28 mouse cellular contexts compared by ENCODE assay signal in the genomic region with DNA sequence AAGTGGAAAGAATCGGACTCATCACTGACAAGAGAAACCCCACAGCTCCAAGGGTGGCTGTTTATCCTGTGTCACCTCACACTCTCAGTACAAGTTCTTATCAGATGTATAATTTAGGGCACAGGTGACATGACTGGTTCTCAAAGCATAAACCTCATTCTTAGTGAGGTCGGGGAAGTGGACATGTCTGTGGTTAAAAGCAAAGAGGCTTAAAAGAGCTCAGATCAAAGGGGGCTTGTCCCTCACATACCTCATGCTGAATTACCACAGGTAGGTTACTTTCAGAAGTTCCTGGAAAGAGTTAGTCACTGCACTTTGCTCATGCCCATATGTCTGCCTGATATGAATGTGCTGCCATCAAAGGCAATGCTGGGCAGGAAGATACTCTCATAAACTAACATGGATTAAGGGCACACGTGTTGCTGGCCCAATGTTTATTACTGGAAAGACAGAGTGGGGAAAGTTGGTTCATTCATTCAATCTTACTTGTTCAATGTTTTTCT. TPM values are rescaled to one million over a fixed set of nuclear protein-coding genes. Genes with fewer than 3 reads are reported as not detected.
"Had no signal": no experiment of that assay in that cellular context is flagged by ENCODE, and none has a peak within 500 bp of the region (broad histone marks: within the 10 kb centered on the region; RNA-seq: fewer than 3 reads in every experiment).

No protein-coding gene starts in this region.

- H3K4me3 ChIP-seq: layer of hippocampus, adult 2 months; limb, embryonic 12.5 days; limb, embryonic 15.5 days; lung, embryonic 15.5 days; midbrain, embryonic 12.5 days; midbrain, embryonic 15.5 days had no signal

- H3K27ac ChIP-seq: kidney, postnatal 0 days; layer of hippocampus, adult 2 months; limb, embryonic 12.5 days; limb, embryonic 15.5 days; liver, embryonic 14.5 days; lung, embryonic 15.5 days; midbrain, embryonic 12.5 days; midbrain, embryonic 15.5 days had no signal

- H3K4me1 ChIP-seq: limb, embryonic 12.5 days; limb, embryonic 15.5 days; lung, embryonic 15.5 days; midbrain, embryonic 12.5 days; midbrain, embryonic 15.5 days had no signal

- H3K27me3 ChIP-seq: limb, embryonic 15.5 days; lung, embryonic 15.5 days; midbrain, embryonic 12.5 days; midbrain, embryonic 15.5 days had no signal

- ATAC-seq: liver, postnatal 0 days; midbrain, embryonic 15.5 days had no signal

- DNase-seq: kidney, adult 18-20 months; kidney, adult 9 months; kidney, postnatal 25 days; layer of hippocampus, adult 9-11 months; left cerebral cortex, postnatal 4 days; liver, postnatal 0 days; lung, postnatal 10 days; lung, postnatal 36 days; thymus, adult 18-20 months; thymus, postnatal 14 days; thymus, postnatal 4 days had no signal

- H3K9me3 ChIP-seq: limb, embryonic 12.5 days; limb, embryonic 15.5 days; lung, embryonic 15.5 days; midbrain, embryonic 12.5 days; midbrain, embryonic 15.5 days had no signal

- H3K4me2 ChIP-seq: limb, embryonic 12.5 days; limb, embryonic 15.5 days; liver, embryonic 11.5 days; lung, embryonic 15.5 days; midbrain, embryonic 12.5 days; midbrain, embryonic 15.5 days had no signal

- H3K36me3 ChIP-seq: limb, embryonic 12.5 days; limb, embryonic 15.5 days; lung, embryonic 15.5 days; midbrain, embryonic 12.5 days; midbrain, embryonic 15.5 days had no signal

- H3K9ac ChIP-seq: limb, embryonic 12.5 days; limb, embryonic 15.5 days; liver, embryonic 14.5 days; liver, postnatal 0 days; lung, embryonic 15.5 days; midbrain, embryonic 12.5 days; midbrain, embryonic 15.5 days had no signal

RNA-seq across cellular contexts. Expression of gene Il17a, which starts 9.8 kb away (rescaled TPM):
- total RNA-seq: layer of hippocampus, adult 2 months; layer of hippocampus, postnatal 25 days; left cerebral cortex, adult 18-20 months; left cerebral cortex, postnatal 4 days had no signal
- polyA plus RNA-seq: kidney, postnatal 0 days; limb, embryonic 12.5 days; limb, embryonic 15.5 days; liver, embryonic 11.5 days; liver, embryonic 14.5 days; liver, postnatal 0 days; lung, embryonic 15.5 days; midbrain, embryonic 12.5 days; midbrain, embryonic 15.5 days; neural tube, embryonic 11.5 days; neural tube, embryonic 14.5 days; spleen, adult 2 months; stomach, embryonic 16.5 days; testis, adult 2 months had no signal

RNA-seq across cellular contexts. Expression of gene Il17f, which starts 49.9 kb away (rescaled TPM):
- total RNA-seq: layer of hippocampus, postnatal 25 days; left cerebral cortex, adult 18-20 months; left cerebral cortex, postnatal 4 days had no signal
- polyA plus RNA-seq: kidney, postnatal 0 days; limb, embryonic 12.5 days; liver, embryonic 11.5 days; liver, postnatal 0 days; lung, embryonic 15.5 days; midbrain, embryonic 15.5 days; neural tube, embryonic 14.5 days; small intestine, adult 2 months; spleen, adult 2 months; stomach, embryonic 16.5 days had no signal
